Mouse (Mus musculus): Measurements from ENCODE around the gene Mrpl23. TPM values are rescaled to one million over a fixed set of nuclear protein-coding genes. Genes with fewer than 3 reads are reported as not detected.

The Mrpl23 gene
- polyA plus RNA-seq, 1 experiment from 2014 or later, result 18.7 TPM

- no peak overlapping the region for H3K27ac ChIP-seq (ENCODE audit: low read depth)
- H3K4me1 ChIP-seq (ENCODE audit: insufficient read depth), result no peaks in the 10 kb centered on the region
- H3K27me3 ChIP-seq (ENCODE audit: insufficient read depth, low read length), result no peaks in the 10 kb centered on the region
- H3K36me3 ChIP-seq (replicated peaks; ENCODE audit: insufficient read depth, low read length), result no peaks in the 10 kb centered on the region
- no peak for TF ChIP-seq CTCF (IDR thresholded peaks at IDR 0.05; ENCODE audit: low read depth)
- no peak for TF ChIP-seq EP300 (IDR thresholded peaks at IDR 0.05; ENCODE audit: low read depth)
- no peak overlapping the region for H3K4me2 ChIP-seq (ENCODE audit: low read depth, low read length)
- no peak overlapping the region for H3K4me3 ChIP-seq (ENCODE audit: low read depth, low read length)
- DNase-seq, result no peak
- no peak overlapping the region for H3K9ac ChIP-seq (replicated peaks)
- no peaks in the 10 kb centered on the region for H3K9me3 ChIP-seq (ENCODE audit: low read length)
- 57% methylated on average over 1 of the region's 1 CpGs for WGBS (ENCODE audit: insufficient replicate concordance)
- no peak for ATAC-seq
Measured at GRCm38 (mm10) chr7:142500032-142500431, 32.5 kb upstream of the Mrpl23 start.

- WGBS (ENCODE audit: insufficient replicate concordance), result 76% methylated on average over 4 of the region's 4 CpGs
- no peak overlapping the region for H3K27ac ChIP-seq (ENCODE audit: low read depth)
- no peaks in the 10 kb centered on the region for H3K27me3 ChIP-seq (ENCODE audit: insufficient read depth, low read length)
- no peak for TF ChIP-seq CTCF (IDR thresholded peaks at IDR 0.05; ENCODE audit: low read depth)
- TF ChIP-seq EP300 (IDR thresholded peaks at IDR 0.05; ENCODE audit: low read depth), result no peak
- H3K9me3 ChIP-seq (ENCODE audit: low read length), result no peaks in the 10 kb centered on the region
- H3K36me3 ChIP-seq (replicated peaks; ENCODE audit: insufficient read depth, low read length), result no peaks in the 10 kb centered on the region
- no peak overlapping the region for H3K4me2 ChIP-seq (ENCODE audit: low read depth, low read length)
- no peak for ATAC-seq
- H3K4me3 ChIP-seq (ENCODE audit: low read depth, low read length), result no peak overlapping the region
- no peak for DNase-seq
- no peak overlapping the region for H3K9ac ChIP-seq (replicated peaks)
- no peaks in the 10 kb centered on the region for H3K4me1 ChIP-seq (ENCODE audit: insufficient read depth)
Measured at GRCm38 (mm10) chr7:142503206-142503605, 29.3 kb upstream of the Mrpl23 start.

- no peak for ATAC-seq
Measured at GRCm38 (mm10) chr7:142505942-142506341, 26.5 kb upstream of the Mrpl23 start.

GRCm38 (mm10) chr7:142506501-142506900 lies 26.0 kb upstream of the Mrpl23 start:
- Histone ChIP-seq H3K9me3 (ENCODE audit: low read length) (no peaks in the 10 kb centered on the region), H3K36me3 (replicated peaks; ENCODE audit: insufficient read depth, low read length) (no peaks in the 10 kb centered on the region), H3K4me1 (ENCODE audit: insufficient read depth) (no peaks in the 10 kb centered on the region; the same call in 1 of the 2 replicates), H3K27ac (ENCODE audit: low read depth) (no peak overlapping the region), H3K27me3 (ENCODE audit: insufficient read depth, low read length) (no peaks in the 10 kb centered on the region), H3K4me3 (ENCODE audit: low read depth, low read length) (no peak overlapping the region), H3K4me2 (ENCODE audit: low read depth, low read length) (no peak overlapping the region), H3K9ac (replicated peaks) (no peak overlapping the region)
- TF ChIP-seq EP300 (IDR thresholded peaks at IDR 0.05; ENCODE audit: low read depth), result no peak
- no peak for TF ChIP-seq CTCF (IDR thresholded peaks at IDR 0.05; ENCODE audit: low read depth)
- DNase-seq (no peak), ATAC-seq (no peak)
- WGBS (ENCODE audit: insufficient replicate concordance), result 45% methylated on average over 4 of the region's 4 CpGs

More at GRCm38 (mm10) chr7:142505942-142506341, 26.5 kb upstream of the Mrpl23 start:
- Histone ChIP-seq H3K4me1 (ENCODE audit: insufficient read depth) (no peaks in the 10 kb centered on the region; the same call in 1 of the 2 replicates), H3K9me3 (ENCODE audit: low read length) (no peaks in the 10 kb centered on the region), H3K4me2 (ENCODE audit: low read depth, low read length) (no peak overlapping the region), H3K27ac (ENCODE audit: low read depth) (no peak overlapping the region), H3K9ac (replicated peaks) (no peak overlapping the region), H3K27me3 (ENCODE audit: insufficient read depth, low read length) (no peaks in the 10 kb centered on the region), H3K4me3 (ENCODE audit: low read depth, low read length) (no peak overlapping the region), H3K36me3 (replicated peaks; ENCODE audit: insufficient read depth, low read length) (no peaks in the 10 kb centered on the region)
- WGBS (ENCODE audit: insufficient replicate concordance), result 52% methylated on average over 2 of the region's 2 CpGs
- no peak for DNase-seq
- no peak for TF ChIP-seq CTCF (IDR thresholded peaks at IDR 0.05; ENCODE audit: low read depth)
- no peak for TF ChIP-seq EP300 (IDR thresholded peaks at IDR 0.05; ENCODE audit: low read depth)

GRCm38 (mm10) chr7:142507453-142507852 lies 25.0 kb upstream of the Mrpl23 start:
- WGBS (ENCODE audit: insufficient replicate concordance), result 85% methylated on average over 9 of the region's 9 CpGs
- H3K27me3 ChIP-seq (ENCODE audit: insufficient read depth, low read length), result no peaks in the 10 kb centered on the region

GRCm38 (mm10) chr7:142509518-142509917 lies 23.0 kb upstream of the Mrpl23 start:
- Histone ChIP-seq H3K9me3 (ENCODE audit: low read length) (no peaks in the 10 kb centered on the region), H3K36me3 (replicated peaks; ENCODE audit: insufficient read depth, low read length) (no peaks in the 10 kb centered on the region), H3K4me1 (ENCODE audit: insufficient read depth) (no peaks in the 10 kb centered on the region; the same call in 1 of the 2 replicates), H3K9ac (replicated peaks) (no peak overlapping the region), H3K4me3 (ENCODE audit: low read depth, low read length) (no peak overlapping the region), H3K27me3 (ENCODE audit: insufficient read depth, low read length) (no peaks in the 10 kb centered on the region), H3K4me2 (ENCODE audit: low read depth, low read length) (no peak overlapping the region), H3K27ac (ENCODE audit: low read depth) (no peak overlapping the region)
- WGBS (ENCODE audit: insufficient replicate concordance), result 64% methylated on average over 14 of the region's 14 CpGs
- no peak for ATAC-seq
- DNase-seq, result no peak
- no peak for TF ChIP-seq CTCF (IDR thresholded peaks at IDR 0.05; ENCODE audit: low read depth)
- TF ChIP-seq EP300 (IDR thresholded peaks at IDR 0.05; ENCODE audit: low read depth), result no peak

More at GRCm38 (mm10) chr7:142507453-142507852, 25.0 kb upstream of the Mrpl23 start:
- ATAC-seq (no peak), DNase-seq (no peak)
- no peak overlapping the region for H3K27ac ChIP-seq (ENCODE audit: low read depth)
- H3K9me3 ChIP-seq (ENCODE audit: low read length), result no peaks in the 10 kb centered on the region
- H3K36me3 ChIP-seq (replicated peaks; ENCODE audit: insufficient read depth, low read length), result no peaks in the 10 kb centered on the region
- no peak overlapping the region for H3K4me3 ChIP-seq (ENCODE audit: low read depth, low read length)
- no peak overlapping the region for H3K4me2 ChIP-seq (ENCODE audit: low read depth, low read length)
- H3K9ac ChIP-seq (replicated peaks), result no peak overlapping the region
- TF ChIP-seq EP300 (IDR thresholded peaks at IDR 0.05; ENCODE audit: low read depth) (no peak), CTCF (IDR thresholded peaks at IDR 0.05; ENCODE audit: low read depth) (no peak)
- H3K4me1 ChIP-seq (ENCODE audit: insufficient read depth), result no peaks in the 10 kb centered on the region; the same call in 1 of the 2 replicates

All from liver, postnatal 0 days (tissue).